ENCODE assay signal across 8 mouse cellular contexts in genomic region chr6:24721317-24722099, GRCm38 (mm10). TPM values are rescaled to one million over a fixed set of nuclear protein-coding genes. Genes with fewer than 3 reads are reported as not detected.
DNase-seq lines count a peak whose midpoint lies in the region; ATAC-seq and TF ChIP-seq lines count a peak whose summit lies in the region.

No protein-coding gene starts in this region.

- H3K36me3 ChIP-seq in intestine, embryonic 15.5 days: no peaks in the 10 kb centered on the region
- no peaks in the 10 kb centered on the region for H3K36me3 ChIP-seq in intestine, embryonic 16.5 days (ENCODE audit: control insufficient read depth, insufficient read depth, low read length)
- no peaks in the 10 kb centered on the region for H3K36me3 ChIP-seq in ES-Bruce4 (ENCODE audit: control insufficient read depth, insufficient read depth, low read length, poor library complexity, severe bottlenecking)
- H3K36me3 ChIP-seq in forebrain, embryonic 16.5 days (ENCODE audit: control insufficient read depth, insufficient read depth): no peaks in the 10 kb centered on the region

- DNase-seq in brain, embryonic 18.5 days (ENCODE audit: low read depth, low spot score): peak; percentile 46
- peak; percentile 41 to 77 for DNase-seq in kidney, postnatal 36 days
- DNase-seq in yolk sac, embryonic 10.5 days (ENCODE audit: low spot score): no peak

- 0 out of 2 replicates have a peak, but pooled peaks have one; percentile 31 for ATAC-seq in intestine, embryonic 15.5 days
- no peak for ATAC-seq in intestine, embryonic 16.5 days
- peak; percentile 91 for ATAC-seq in forebrain, embryonic 16.5 days
- ATAC-seq in megakaryocyte progenitor cell, adult 5-6 weeks (replicated peaks; ENCODE audit: poor library complexity): peak; percentile 88

- no peak overlapping the region for H3K4me2 ChIP-seq in intestine, embryonic 15.5 days (replicated peaks)
- no peak overlapping the region for H3K4me2 ChIP-seq in intestine, embryonic 16.5 days (ENCODE audit: low read depth, low read length)
- no peak overlapping the region for H3K4me2 ChIP-seq in forebrain, embryonic 16.5 days (ENCODE audit: low read length)

- no peaks in the 10 kb centered on the region for H3K9me3 ChIP-seq in intestine, embryonic 15.5 days
- H3K9me3 ChIP-seq in intestine, embryonic 16.5 days (ENCODE audit: control insufficient read depth, low read length): no peaks in the 10 kb centered on the region
- no peaks in the 10 kb centered on the region for H3K9me3 ChIP-seq in ES-Bruce4 (replicated peaks; ENCODE audit: control insufficient read depth, insufficient read depth, low read length, poor library complexity, severe bottlenecking)
- H3K9me3 ChIP-seq in forebrain, embryonic 16.5 days (ENCODE audit: control insufficient read depth, low read length): no peaks in the 10 kb centered on the region

- no peak for TF ChIP-seq EP300 in ES-Bruce4 (IDR thresholded peaks at IDR 0.05; ENCODE audit: insufficient read depth, low read depth, low read length)

- H3K4me3 ChIP-seq in intestine, embryonic 15.5 days (replicated peaks): no peak overlapping the region
- H3K4me3 ChIP-seq in intestine, embryonic 16.5 days (ENCODE audit: low read length): no peak overlapping the region
- no peak overlapping the region for H3K4me3 ChIP-seq in ES-Bruce4 (ENCODE audit: low read depth, low read length)
- H3K4me3 ChIP-seq in forebrain, embryonic 16.5 days (replicated peaks; ENCODE audit: low read length): no peak overlapping the region

- H3K27ac ChIP-seq in intestine, embryonic 15.5 days: no peak overlapping the region
- no peak overlapping the region for H3K27ac ChIP-seq in intestine, embryonic 16.5 days (ENCODE audit: low read length)
- no peak overlapping the region for H3K27ac ChIP-seq in ES-Bruce4 (ENCODE audit: insufficient read depth, low read length)
- no peak overlapping the region for H3K27ac ChIP-seq in forebrain, embryonic 16.5 days (ENCODE audit: low read length)

- TF ChIP-seq POLR2A in ES-Bruce4 (IDR thresholded peaks at IDR 0.05; ENCODE audit: insufficient read depth, low read length): no peak

- peak; percentile 15 for TF ChIP-seq CTCF in ES-Bruce4 (IDR thresholded peaks at IDR 0.05; ENCODE audit: low read depth, low read length)

- no peaks in the 10 kb centered on the region for H3K27me3 ChIP-seq in intestine, embryonic 15.5 days (replicated peaks)
- no peaks in the 10 kb centered on the region for H3K27me3 ChIP-seq in intestine, embryonic 16.5 days (replicated peaks; ENCODE audit: control insufficient read depth, insufficient read depth, low read length)
- H3K27me3 ChIP-seq in ES-Bruce4 (ENCODE audit: control insufficient read depth, insufficient read depth, low read length, poor library complexity, severe bottlenecking): no peaks in the 10 kb centered on the region
- no peaks in the 10 kb centered on the region for H3K27me3 ChIP-seq in forebrain, embryonic 16.5 days (replicated peaks; ENCODE audit: control insufficient read depth, insufficient read depth, low read length)

- no peaks in the 10 kb centered on the region for H3K4me1 ChIP-seq in intestine, embryonic 15.5 days (replicated peaks)
- H3K4me1 ChIP-seq in intestine, embryonic 16.5 days (ENCODE audit: control insufficient read depth, insufficient read depth, low read length): no peaks in the 10 kb centered on the region
- H3K4me1 ChIP-seq in ES-Bruce4 (ENCODE audit: control insufficient read depth, insufficient read depth, low read length): no peaks in the 10 kb centered on the region
- no peaks in the 10 kb centered on the region for H3K4me1 ChIP-seq in forebrain, embryonic 16.5 days (replicated peaks; ENCODE audit: control insufficient read depth, insufficient read depth, low read length)

- WGBS in intestine, embryonic 15.5 days: 26% methylated on average over 13 of the region's 13 CpGs
- WGBS in intestine, embryonic 16.5 days: 24% methylated on average over 13 of the region's 13 CpGs
- 28% methylated on average over 13 of the region's 13 CpGs for WGBS in forebrain, embryonic 16.5 days

- no peak overlapping the region for H3K9ac ChIP-seq in intestine, embryonic 15.5 days
- no peak overlapping the region for H3K9ac ChIP-seq in intestine, embryonic 16.5 days (ENCODE audit: low read depth, low read length)
- no peak overlapping the region for H3K9ac ChIP-seq in ES-Bruce4 (ENCODE audit: low read depth, poor library complexity, severe bottlenecking)
- H3K9ac ChIP-seq in forebrain, embryonic 16.5 days (replicated peaks; ENCODE audit: low read depth, low read length): no peak overlapping the region

RNA-seq across cellular contexts. Expression of gene Hyal6, which starts 11.5 kb away (rescaled TPM):
- not detected in 2 replicates for polyA plus RNA-seq in intestine, embryonic 15.5 days (2015; fragmentation: Nextera tagmentation; extraction: Ambion mirVana)
- not detected in 2 replicates for polyA plus RNA-seq in intestine, embryonic 16.5 days (2015; fragmentation: Nextera tagmentation; extraction: Ambion mirVana)
- not detected in 2 replicates for polyA plus RNA-seq in ES-Bruce4 (2011; ENCODE audit: insufficient read depth, insufficient read length, low read depth, missing spikeins)
- polyA plus RNA-seq in forebrain, embryonic 16.5 days (2015; fragmentation: Nextera tagmentation; extraction: Ambion mirVana): not detected in 2 replicates
- total RNA-seq in megakaryocyte progenitor cell, adult 5-6 weeks (2015): not detected in 2 replicates
- total RNA-seq in megakaryocyte progenitor cell, adult 5-6 weeks (2017): not detected in 2 replicates

RNA-seq across cellular contexts. Expression of gene Hyal4, which starts 26.6 kb away (rescaled TPM):
- 0.05 TPM in 1 of 2 replicates, not detected in the other for polyA plus RNA-seq in intestine, embryonic 15.5 days (2015; fragmentation: Nextera tagmentation; extraction: Ambion mirVana)
- polyA plus RNA-seq in intestine, embryonic 16.5 days (2015; fragmentation: Nextera tagmentation; extraction: Ambion mirVana): not detected in 2 replicates
- polyA plus RNA-seq in ES-Bruce4 (2011; ENCODE audit: insufficient read depth, insufficient read length, low read depth, missing spikeins): not detected in 2 replicates
- polyA plus RNA-seq in forebrain, embryonic 16.5 days (2015; fragmentation: Nextera tagmentation; extraction: Ambion mirVana): not detected in 2 replicates
- not detected in 2 replicates for total RNA-seq in megakaryocyte progenitor cell, adult 5-6 weeks (2015)
- not detected in 2 replicates for total RNA-seq in megakaryocyte progenitor cell, adult 5-6 weeks (2017)

RNA-seq across cellular contexts. Expression of gene Wasl, which starts 56.7 kb away (rescaled TPM):
- 66.2 and 74.3 TPM in 2 replicates for polyA plus RNA-seq in intestine, embryonic 15.5 days (2015; fragmentation: Nextera tagmentation; extraction: Ambion mirVana)
- 76.6 and 85.0 TPM in 2 replicates for polyA plus RNA-seq in intestine, embryonic 16.5 days (2015; fragmentation: Nextera tagmentation; extraction: Ambion mirVana)
- polyA plus RNA-seq in ES-Bruce4 (2011; ENCODE audit: insufficient read depth, insufficient read length, low read depth, missing spikeins): 62.3 and 63.1 TPM in 2 replicates
- polyA plus RNA-seq in forebrain, embryonic 16.5 days (2015; fragmentation: Nextera tagmentation; extraction: Ambion mirVana): 58.3 and 58.5 TPM in 2 replicates
- total RNA-seq in megakaryocyte progenitor cell, adult 5-6 weeks (2015): 20.1 and 21.5 TPM in 2 replicates
- 5.1 and 7.0 TPM in 2 replicates for total RNA-seq in megakaryocyte progenitor cell, adult 5-6 weeks (2017)
